14 mouse cellular contexts compared by ENCODE assay signal in the genomic region with DNA sequence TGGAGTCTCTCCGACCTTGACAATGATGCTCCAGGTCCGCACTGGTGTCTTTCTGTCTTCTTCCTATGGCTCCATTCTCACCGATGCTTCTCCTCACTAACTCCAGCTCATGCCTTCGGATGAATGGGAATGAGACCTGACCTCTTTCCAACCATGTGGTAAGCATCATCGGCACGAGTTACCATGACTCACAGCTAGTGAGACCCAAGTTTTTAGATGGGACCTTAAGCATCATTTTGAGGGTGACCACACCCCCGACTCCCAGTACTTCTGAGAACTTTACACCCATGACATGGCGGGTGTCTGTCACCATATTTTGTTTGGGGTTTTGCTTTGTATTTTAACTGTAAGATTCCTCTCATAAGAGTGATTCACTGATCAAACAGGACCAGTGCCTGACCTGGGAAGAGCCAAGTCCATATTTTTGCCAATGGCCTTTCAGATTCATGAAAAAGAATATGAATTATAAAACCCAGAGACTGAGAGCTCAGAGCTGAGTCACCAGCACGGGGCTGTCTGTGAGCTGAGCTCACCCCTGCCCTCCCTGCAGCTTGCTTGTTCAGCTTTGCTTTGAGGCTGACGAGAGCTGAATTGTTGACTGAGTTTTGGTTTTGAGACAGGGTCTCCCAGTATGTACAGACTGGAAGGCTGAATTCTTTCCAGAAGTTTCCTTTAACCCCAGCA. TPM values are rescaled to one million over a fixed set of nuclear protein-coding genes. Genes with fewer than 3 reads are reported as not detected.
DNase-seq lines count a peak whose midpoint lies in the region; TF ChIP-seq lines count a peak whose summit lies in the region.
"Had no signal": no experiment of that assay in that cellular context is flagged by ENCODE, and none has a peak within 500 bp of the region (broad histone marks: within the 10 kb centered on the region; RNA-seq: fewer than 3 reads in every experiment).

No protein-coding gene starts in this region.

- no peak overlapping the region for H3K4me3 ChIP-seq in C2C12 (ENCODE audit: insufficient read depth, poor library complexity, severe bottlenecking)
- H3K4me3 ChIP-seq: kidney, embryonic 15.5 days; limb, embryonic 15.5 days; neural tube, embryonic 15.5 days had no signal

- peak overlapping the region; percentile 5 for H3ac ChIP-seq in C2C12 (ENCODE audit: control insufficient read depth, insufficient read length, low read depth)

- DNase-seq in adrenal gland, postnatal 14 days: peak; percentile 30
- no peak for DNase-seq in adrenal gland, postnatal 10 days
- DNase-seq in heart, adult 9 months (ENCODE audit: low spot score in 2 of 2): peak; percentile 24 to 28
- DNase-seq in heart, postnatal 4 days: no peak
- DNase-seq in gastrocnemius, adult 8-10 months (ENCODE audit: low spot score in 2 of 2): peak; percentile 31 to 33
- no peak for DNase-seq in right cerebral cortex, adult 18-20 months
- DNase-seq in left cerebral cortex, adult 8-10 months (ENCODE audit: low spot score in 2 of 2): no peak
- DNase-seq: cerebellum, postnatal 25 days; lung, postnatal 14 days; thymus, postnatal 36 days had no signal

- no peak for TF ChIP-seq CTCF in C2C12 (IDR thresholded peaks at IDR 0.05; ENCODE audit: control insufficient read depth, insufficient read depth, insufficient read length)

- no peaks in the 10 kb centered on the region for H3K36me3 ChIP-seq in C2C12 (ENCODE audit: control insufficient read depth, insufficient read depth)
- H3K36me3 ChIP-seq: kidney, embryonic 15.5 days; limb, embryonic 15.5 days; neural tube, embryonic 15.5 days had no signal

- H3K79me2 ChIP-seq in C2C12 (ENCODE audit: control insufficient read depth, insufficient read depth): no peaks in the 10 kb centered on the region

- no peaks in the 10 kb centered on the region for H3K79me3 ChIP-seq in C2C12 (ENCODE audit: low read depth)

- H3K27me3 ChIP-seq in C2C12 (ENCODE audit: control insufficient read depth, insufficient read depth, insufficient read length): no peaks in the 10 kb centered on the region
- H3K27me3 ChIP-seq: kidney, embryonic 15.5 days; limb, embryonic 15.5 days; neural tube, embryonic 15.5 days had no signal

TF ChIP-seq in C2C12, 6 proteins besides CTCF, POLR2A, EP300 and RAD21:
- TF ChIP-seq MAX (IDR thresholded peaks at IDR 0.05): peak; percentile 95
- no peak for TF ChIP-seq MYOG (IDR thresholded peaks at IDR 0.05; ENCODE audit: control insufficient read depth, extremely low read depth, insufficient read length)
- TF ChIP-seq CEBPB (IDR thresholded peaks at IDR 0.05; ENCODE audit: low read depth): no peak
- TF ChIP-seq USF1 (IDR thresholded peaks at IDR 0.05; ENCODE audit: low read depth): peak; percentile 20
- peak; percentile 8 for TF ChIP-seq FOSL1 (IDR thresholded peaks at IDR 0.05; ENCODE audit: insufficient read depth, low read length, poor library complexity, severe bottlenecking)
- no peak for TF ChIP-seq MYOD1 (IDR thresholded peaks at IDR 0.05; ENCODE audit: control insufficient read depth, insufficient read length, low read depth)

RNA-seq across cellular contexts. Expression of gene Pde8a, which starts 30.8 kb away (rescaled TPM):
- 33.3 and 38.6 TPM in 2 replicates for total RNA-seq in adrenal gland, postnatal 14 days (2021)
- total RNA-seq in adrenal gland, postnatal 10 days (2021): 10 to 100 TPM; 29.9 to 31.0 TPM
- total RNA-seq in heart, postnatal 4 days (2021): 10 to 100 TPM; 15.3 to 17.0 TPM
- 2.1 TPM for polyA plus RNA-seq in C2C12 (2012; fragmentation: generic; extraction: Trizol)
- 10 to 100 TPM in 2 of 4 experiments, 1 to 10 TPM in 2; 9.0 to 12.5 (median 9.9) TPM for total RNA-seq in gastrocnemius, adult 8-10 months (2022)
- total RNA-seq in left cerebral cortex, adult 8-10 months (2022): 10 to 100 TPM; 12.5 to 16.6 (median 14.5) TPM

Comparison
In these comparisons a context has a peak if more than half of its experiments do, and no peak if none do; other contexts are left out.
1. DNase-seq: peak in adrenal gland, postnatal 14 days (single experiment), heart, adult 9 months (2 of 2) and gastrocnemius, adult 8-10 months (2 of 2); none in adrenal gland, postnatal 10 days (single experiment), heart, postnatal 4 days (single experiment), right cerebral cortex, adult 18-20 months (single experiment) and left cerebral cortex, adult 8-10 months (0 of 2).